Mouse (Mus musculus) cerebellum, postnatal 14 days (tissue): ENCODE results near the gene Gan.
A peak's percentile ranks its signal among the peaks of the same experiment; 100 is the strongest.

Experiments
- DNase-seq, 2 experiments: peaks; one replicate each; pipeline ENCODE4 v3.0.0; 2021; ENCODE audit warnings: mixed read lengths in 2 of 2

Gene Gan

DNA sequence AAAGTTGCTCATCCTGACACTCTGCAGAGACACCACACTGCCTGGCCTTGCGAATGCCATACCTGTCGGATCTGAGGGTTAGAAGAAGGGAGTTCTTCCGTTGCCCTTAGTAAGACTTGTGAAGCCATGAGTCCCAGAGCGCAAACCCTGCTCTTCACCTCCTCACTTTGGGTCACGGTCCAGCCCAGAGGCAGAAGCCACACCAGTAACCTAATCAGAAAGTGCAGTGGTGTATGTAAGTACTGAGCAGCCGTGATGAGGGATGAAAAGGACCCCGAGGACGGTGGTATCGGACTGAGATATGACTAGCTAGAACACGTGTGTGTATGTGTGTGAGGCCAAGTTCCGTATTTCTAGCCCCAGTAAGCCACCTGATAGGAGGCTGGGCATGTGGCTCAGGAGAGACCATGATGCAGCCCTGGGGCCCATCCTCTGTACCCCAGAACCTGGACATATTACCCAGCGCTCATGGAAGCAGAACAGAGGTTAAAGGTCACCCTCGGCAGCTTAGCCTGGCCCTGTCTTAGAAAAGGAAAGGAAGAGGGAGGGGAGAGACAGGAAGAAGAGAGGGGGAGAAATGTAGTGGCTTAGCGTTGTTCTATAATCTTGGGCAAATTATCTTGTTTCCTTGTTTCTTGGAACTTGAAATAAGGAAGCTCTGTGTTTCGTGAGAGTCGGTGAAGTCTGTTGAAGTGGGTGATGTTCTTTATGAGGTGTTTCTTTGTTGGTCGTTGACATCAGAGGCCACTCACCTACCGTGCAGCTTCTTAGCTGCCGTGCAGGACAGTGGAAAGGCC lies 43.5 kb downstream of the Gan start:
- no peak for DNase-seq

GRCm38 (mm10) chr8:117203085-117203484 lies 45.1 kb downstream of the Gan start:
- no peak for DNase-seq

- DNase-seq: no peak
Measured at GRCm38 (mm10) chr8:117205884-117206283, 47.9 kb downstream of the Gan start.

GRCm38 (mm10) chr8:117206636-117207035 lies 48.7 kb downstream of the Gan start:
- no peak for DNase-seq

GRCm38 (mm10) chr8:117209150-117209549 lies 51.2 kb downstream of the Gan start:
- DNase-seq: no peak

GRCm38 (mm10) chr8:117212100-117212499 lies 54.2 kb downstream of the Gan start:
- DNase-seq: peak; percentile 21 to 38

DNA sequence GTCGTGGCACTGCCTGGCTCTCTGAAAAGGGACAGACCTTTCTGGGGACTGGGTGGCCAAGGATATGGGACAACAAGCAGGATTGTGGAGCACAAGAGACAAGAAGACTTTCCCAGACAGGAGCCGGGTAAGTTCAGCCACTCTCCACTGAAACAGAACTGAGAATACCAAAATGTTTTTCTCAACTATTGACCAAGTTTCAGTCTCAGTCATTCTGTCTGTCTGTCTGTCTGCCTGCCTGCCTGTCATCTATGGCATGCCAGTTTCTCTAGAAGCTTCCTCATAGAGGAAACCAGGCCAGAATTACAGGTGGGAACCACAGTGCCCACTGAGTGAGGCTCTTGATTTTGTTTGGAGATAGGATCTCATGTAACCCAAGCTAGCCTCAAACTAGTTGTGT lies 59.8 kb downstream of the Gan start:
- no peak for DNase-seq

GRCm38 (mm10) chr8:117222396-117222795 lies 64.5 kb downstream of the Gan start:
- peak; percentile 33 to 51 for DNase-seq

DNA sequence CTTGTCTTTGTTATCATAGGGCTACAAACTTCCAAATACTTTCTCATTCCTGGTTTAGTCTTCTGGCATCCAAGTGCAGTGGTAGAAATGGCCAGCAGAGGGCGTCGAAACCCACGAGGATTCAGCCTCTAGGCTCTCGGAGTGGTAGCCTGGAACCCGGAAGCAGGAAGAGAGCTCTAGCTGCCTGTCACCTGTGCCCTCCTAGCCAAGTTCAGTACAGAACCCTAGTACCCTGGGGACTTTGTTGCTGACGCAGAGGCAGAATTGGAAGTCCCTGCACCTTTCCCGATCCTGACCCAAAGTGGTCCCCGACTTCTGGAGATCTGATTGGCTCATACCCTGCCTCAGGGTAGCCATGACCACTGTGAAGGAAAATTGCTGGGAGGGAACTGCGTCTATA lies 66.7 kb downstream of the Gan start:
- DNase-seq: peak; percentile 92 to 94

- DNase-seq: no peak
Measured at GRCm38 (mm10) chr8:117226306-117226705, 68.4 kb downstream of the Gan start.

DNA sequence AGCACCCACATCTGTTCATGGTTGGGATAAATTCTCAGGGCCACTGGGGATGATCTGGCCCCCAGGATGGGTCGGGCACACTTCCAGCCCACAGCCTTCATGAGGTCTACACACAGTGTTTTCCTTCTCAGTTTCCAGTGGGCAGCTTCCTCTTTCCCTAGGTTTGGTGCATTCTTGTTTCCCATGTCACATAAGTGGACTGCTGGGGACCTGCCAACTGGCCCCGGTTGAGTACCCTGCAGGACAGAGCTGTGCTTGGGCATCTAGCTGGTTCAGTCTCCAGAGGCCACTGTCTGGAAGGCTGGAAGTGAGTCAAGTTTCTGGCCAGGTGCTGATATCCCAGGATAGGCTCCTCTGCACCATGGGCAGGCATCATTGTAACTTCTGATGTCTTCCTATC lies 69.4 kb downstream of the Gan start:
- DNase-seq: peak in 1 of 2 experiments; percentile 15

DNA sequence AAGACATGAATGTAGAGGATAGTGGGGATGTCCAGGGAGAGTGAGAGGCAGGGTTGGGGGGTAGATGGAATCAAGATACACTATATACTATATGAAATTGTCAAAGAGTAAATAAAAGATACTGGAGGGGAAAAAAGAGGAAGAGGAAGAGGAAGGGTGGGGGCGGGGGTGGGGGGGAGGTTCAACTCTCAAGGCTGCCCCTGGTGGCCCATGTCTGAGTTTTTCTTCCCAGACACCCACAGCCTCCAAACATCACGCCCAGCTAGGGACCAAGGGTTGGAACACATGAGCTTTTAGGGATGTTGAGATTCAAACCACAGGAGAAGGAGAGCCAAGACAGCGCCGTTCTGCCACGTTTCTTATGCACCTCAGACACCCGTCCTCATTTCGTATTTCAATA lies 75.3 kb downstream of the Gan start:
- DNase-seq: no peak

GRCm38 (mm10) chr8:117236531-117236930 lies 78.6 kb downstream of the Gan start:
- no peak for DNase-seq

DNA sequence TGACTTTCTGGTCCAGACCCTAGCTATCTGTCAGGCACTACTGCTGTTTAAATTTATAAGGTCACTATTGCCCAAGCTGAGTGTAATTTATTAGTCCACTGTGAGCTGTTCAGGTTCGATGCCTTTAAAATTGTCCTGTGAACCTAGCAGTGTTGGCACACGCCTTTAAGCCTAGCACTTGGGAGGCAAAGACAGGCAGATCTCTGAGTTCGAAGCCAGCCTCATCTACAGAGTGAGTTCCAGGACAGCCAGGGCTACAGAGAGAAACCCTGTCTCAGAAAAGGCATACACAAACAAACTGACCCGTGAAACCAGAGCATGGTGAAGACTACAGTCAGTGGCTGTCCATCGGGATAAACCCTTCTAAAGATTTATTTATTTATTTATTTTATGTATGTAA lies 82.4 kb downstream of the Gan start:
- DNase-seq: no peak

DNA sequence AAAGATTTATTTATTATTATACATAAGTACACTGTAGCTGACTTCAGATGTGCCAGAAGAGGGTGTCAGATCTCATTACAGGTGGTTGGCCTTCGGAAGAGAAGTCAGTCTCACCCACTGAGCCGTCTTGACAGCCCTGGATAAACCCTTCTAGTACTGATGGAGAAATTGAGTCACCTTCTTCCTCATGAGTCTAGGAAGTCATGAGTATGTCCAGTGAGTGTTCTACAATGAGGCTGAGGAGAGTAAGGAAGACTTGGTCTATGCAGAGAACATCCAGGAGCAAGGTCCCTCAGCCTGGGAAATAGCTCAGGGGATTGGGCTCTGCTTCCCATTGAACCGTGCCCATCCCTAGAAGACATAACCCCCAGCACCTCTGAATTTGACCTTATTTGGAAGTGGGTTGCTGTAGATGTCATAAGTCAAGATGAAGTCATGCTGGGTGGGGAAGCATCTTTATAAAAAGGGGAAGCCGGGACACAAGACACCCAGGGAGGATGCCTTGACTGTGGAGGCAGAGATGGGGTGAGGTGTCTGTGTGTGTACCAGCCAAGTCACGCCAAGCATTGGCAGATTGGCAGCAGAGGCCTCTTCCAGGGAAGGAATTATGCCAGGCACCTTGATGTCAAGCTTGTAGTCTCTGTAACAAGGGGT lies 83.0 kb downstream of the Gan start:
- peak in 1 of 2 experiments; percentile 22 for DNase-seq

GRCm38 (mm10) chr8:117241848-117242247 lies 83.9 kb downstream of the Gan start:
- DNase-seq: peak; percentile 40 to 41

DNA sequence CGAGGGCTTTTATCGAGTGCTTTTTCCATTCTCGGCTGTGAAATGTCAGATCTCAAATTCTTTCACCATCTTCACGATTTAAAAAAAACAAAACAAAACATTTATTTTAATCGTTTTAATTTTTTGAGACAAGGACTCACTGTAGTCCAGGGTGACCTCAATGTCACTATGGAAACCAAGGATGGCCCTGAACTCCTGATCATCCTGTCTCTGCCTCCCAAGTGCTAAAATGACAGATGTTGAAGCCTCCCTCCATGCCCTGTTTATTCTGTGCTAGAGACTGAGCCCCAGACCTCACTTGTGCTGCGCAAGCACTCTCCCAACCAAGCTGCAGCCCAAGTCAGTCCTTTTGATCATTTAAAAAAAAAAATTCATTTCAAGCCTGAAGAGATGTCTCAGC lies 84.4 kb downstream of the Gan start:
- no peak for DNase-seq

DNA sequence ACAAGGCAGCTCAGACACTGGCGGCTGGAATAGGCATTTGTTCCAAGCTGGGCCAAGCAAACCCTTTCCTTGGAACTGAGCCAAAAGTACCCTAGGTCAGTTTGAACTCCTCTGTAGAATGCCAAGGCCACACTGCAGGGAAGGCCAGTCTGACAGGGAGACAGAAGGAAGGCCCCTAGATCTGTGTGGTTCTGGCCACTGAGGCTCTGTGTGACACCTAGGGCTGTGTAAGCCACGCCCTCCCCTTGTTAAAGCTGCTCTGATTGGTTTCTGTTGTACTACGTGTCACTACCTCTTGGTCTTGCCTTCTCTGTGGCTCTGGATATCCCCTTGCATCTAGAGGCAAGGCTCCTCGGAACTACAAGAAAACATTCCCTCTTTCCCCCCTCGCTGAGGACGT lies 86.7 kb downstream of the Gan start:
- DNase-seq: peak in 1 of 2 experiments; percentile 21

- no peak for DNase-seq
Measured at GRCm38 (mm10) chr8:117248341-117248740, 90.4 kb downstream of the Gan start.

DNA sequence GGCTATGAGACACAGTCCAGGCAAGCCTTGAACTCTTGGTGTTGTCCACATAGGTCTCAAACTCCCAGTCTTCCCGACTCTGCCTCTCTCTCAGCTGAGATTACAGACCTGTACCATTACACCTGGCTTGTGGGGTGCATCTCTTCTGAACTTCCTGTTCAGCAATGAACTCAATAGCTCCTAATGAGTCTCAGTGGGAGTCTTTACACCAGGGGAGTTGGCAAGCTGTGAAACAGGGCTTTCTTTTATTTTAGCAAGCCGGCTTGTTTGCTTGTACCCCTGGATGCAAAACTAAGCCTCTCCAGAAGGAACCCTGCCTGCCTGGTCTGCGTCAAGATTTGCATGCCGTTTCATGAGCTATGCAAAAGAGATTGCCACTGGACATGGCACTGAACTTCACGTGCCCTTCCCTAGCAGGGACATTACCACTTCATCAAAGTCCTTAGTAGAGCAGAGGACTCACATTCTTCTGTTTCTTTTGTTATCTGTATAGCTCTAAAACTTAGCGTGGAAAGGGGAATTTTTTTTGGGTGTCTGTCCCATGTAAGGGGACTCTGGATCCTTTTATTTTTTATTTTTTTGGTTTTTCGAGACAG lies 93.2 kb downstream of the Gan start:
- no peak for DNase-seq

- DNase-seq: no peak
Measured at GRCm38 (mm10) chr8:117252650-117253049, 94.7 kb downstream of the Gan start.

GRCm38 (mm10) chr8:117253390-117254269 lies 95.7 kb downstream of the Gan start:
- no peak for DNase-seq

- no peak for DNase-seq
Measured at GRCm38 (mm10) chr8:117254496-117254895, 96.6 kb downstream of the Gan start.
